Mouse (Mus musculus): Measurements from ENCODE around the gene Gm21969.

Gene Gm21969

GRCm38 (mm10) chr4:139602357-139603244 lies at the start of gene Gm21969:
Gene Gm21969 (plus strand): TSS chr4:139603186.
- DNase-seq = peak; percentile 95

GRCm38 (mm10) chr4:139555235-139555634 lies 47.8 kb upstream of the Gm21969 start:
- peak; percentile 91 for DNase-seq

GRCm38 (mm10) chr4:139555951-139556350 lies 47.0 kb upstream of the Gm21969 start:
- DNase-seq = peak; percentile 97

GRCm38 (mm10) chr4:139568361-139568760 lies 34.6 kb upstream of the Gm21969 start:
- DNase-seq = no peak

GRCm38 (mm10) chr4:139570756-139571155 lies 32.2 kb upstream of the Gm21969 start:
- peak; percentile 92 for DNase-seq

GRCm38 (mm10) chr4:139572928-139573512 lies 30.0 kb upstream of the Gm21969 start:
- DNase-seq = peak; percentile 87

- peak; percentile 100 for DNase-seq
Measured at GRCm38 (mm10) chr4:139574156-139574798, 28.7 kb upstream of the Gm21969 start.

- DNase-seq = peak; percentile 95
Measured at GRCm38 (mm10) chr4:139574799-139575672, 27.9 kb upstream of the Gm21969 start.

- no peak for DNase-seq
Measured at GRCm38 (mm10) chr4:139575673-139576003, 27.3 kb upstream of the Gm21969 start.

- DNase-seq = peak; percentile 91
Measured at GRCm38 (mm10) chr4:139576251-139576880, 26.6 kb upstream of the Gm21969 start.

- peak; percentile 91 for DNase-seq
Measured at GRCm38 (mm10) chr4:139577006-139577405, 26.0 kb upstream of the Gm21969 start.

- DNase-seq = peak; percentile 84
Measured at GRCm38 (mm10) chr4:139578389-139578788, 24.6 kb upstream of the Gm21969 start.

- peak; percentile 90 for DNase-seq
Measured at GRCm38 (mm10) chr4:139579003-139579402, 24.0 kb upstream of the Gm21969 start.

- peak; percentile 92 for DNase-seq
Measured at GRCm38 (mm10) chr4:139579466-139579865, 23.5 kb upstream of the Gm21969 start.

GRCm38 (mm10) chr4:139580663-139581336 lies 22.2 kb upstream of the Gm21969 start:
- peak; percentile 97 for DNase-seq

GRCm38 (mm10) chr4:139581427-139582051 lies 21.4 kb upstream of the Gm21969 start:
- DNase-seq = peak; percentile 93

- peak; percentile 88 for DNase-seq
Measured at GRCm38 (mm10) chr4:139582346-139582745, 20.6 kb upstream of the Gm21969 start.

- no peak for DNase-seq
Measured at GRCm38 (mm10) chr4:139582903-139583302, 20.1 kb upstream of the Gm21969 start.

GRCm38 (mm10) chr4:139583629-139584245 lies 19.2 kb upstream of the Gm21969 start:
- peak; percentile 86 for DNase-seq

- DNase-seq = peak; percentile 93
Measured at GRCm38 (mm10) chr4:139584704-139585103, 18.3 kb upstream of the Gm21969 start.

- DNase-seq = peak; percentile 91
Measured at GRCm38 (mm10) chr4:139585713-139586112, 17.3 kb upstream of the Gm21969 start.
